Comparison of ENCODE assay signal across 27 mouse cellular contexts in genomic region chr16:87610142-87610541, GRCm38 (mm10). TPM values are rescaled to one million over a fixed set of nuclear protein-coding genes. Genes with fewer than 3 reads are reported as not detected.
DNase-seq lines count a peak whose midpoint lies in the region; ATAC-seq and TF ChIP-seq lines count a peak whose summit lies in the region.
"Had no signal": no experiment of that assay in that cellular context is flagged by ENCODE, and none has a peak within 500 bp of the region (broad histone marks: within the 10 kb centered on the region; RNA-seq: fewer than 3 reads in every experiment).

No protein-coding gene starts in this region.

- no peak for TF ChIP-seq CTCF in liver, postnatal 0 days (IDR thresholded peaks at IDR 0.05; ENCODE audit: low read depth)
- TF ChIP-seq CTCF in small intestine, adult 2 months (IDR thresholded peaks at IDR 0.05; ENCODE audit: extremely low read depth, insufficient read length, insufficient replicate concordance, low read depth, low read length) = no peak

- H3K4me3 ChIP-seq in liver, postnatal 0 days (ENCODE audit: low read depth, low read length) = no peak overlapping the region
- H3K4me3 ChIP-seq in intestine, embryonic 16.5 days (ENCODE audit: low read length) = no peak overlapping the region
- no peak overlapping the region for H3K4me3 ChIP-seq in small intestine, adult 2 months (ENCODE audit: low read depth, low read length)
- H3K4me3 ChIP-seq in hindbrain, embryonic 13.5 days = no peak overlapping the region
- H3K4me3 ChIP-seq: embryonic facial prominence, embryonic 15.5 days; forebrain, embryonic 15.5 days; limb, embryonic 10.5 days; liver, embryonic 12.5 days; megakaryocyte, embryonic 14.5 days; neural tube, embryonic 13.5 days had no signal

- H3K36me3 ChIP-seq in liver, postnatal 0 days (replicated peaks; ENCODE audit: insufficient read depth, low read length) = no peaks in the 10 kb centered on the region
- no peaks in the 10 kb centered on the region for H3K36me3 ChIP-seq in intestine, embryonic 16.5 days (ENCODE audit: control insufficient read depth, insufficient read depth, low read length)
- H3K36me3 ChIP-seq in small intestine, adult 2 months (ENCODE audit: control insufficient read depth, insufficient read depth, low read length) = no peaks in the 10 kb centered on the region
- no peaks in the 10 kb centered on the region for H3K36me3 ChIP-seq in hindbrain, embryonic 13.5 days
- H3K36me3 ChIP-seq: embryonic facial prominence, embryonic 15.5 days; forebrain, embryonic 15.5 days; limb, embryonic 10.5 days; liver, embryonic 12.5 days; neural tube, embryonic 13.5 days had no signal

- DNase-seq in kidney, adult 11 months = peak; percentile 47
- DNase-seq in kidney, postnatal 4 days = no peak
- DNase-seq in liver, postnatal 0 days = no peak
- DNase-seq in liver = no peak
- no peak for DNase-seq in layer of hippocampus, adult 8-10 months (ENCODE audit: low spot score in 2 of 2)
- DNase-seq: adrenal gland, postnatal 25 days; cerebellum, adult 9-10 months; gastrocnemius, postnatal 10 days; heart, adult 18-20 months; heart, postnatal 36 days; lung, embryonic 14.5 days; lung, postnatal 36 days; midbrain, embryonic 14.5 days; right cerebral cortex, postnatal 4 days; thymus, adult 18-20 months; thymus, postnatal 36 days had no signal

- ATAC-seq in liver, postnatal 0 days = no peak
- ATAC-seq in intestine, embryonic 16.5 days = peak; percentile 59
- no peak for ATAC-seq in hindbrain, embryonic 13.5 days (ENCODE audit: low FRiP score)
- ATAC-seq: forebrain, embryonic 15.5 days; inflammation-experienced regulatory T-cells, adult 6 months; liver, embryonic 12.5 days had no signal

- peaks cover 6% of the 10 kb centered on the region; the same call in 1 of the 2 replicates for H3K4me1 ChIP-seq in liver, postnatal 0 days (ENCODE audit: insufficient read depth)
- no peaks in the 10 kb centered on the region for H3K4me1 ChIP-seq in intestine, embryonic 16.5 days (ENCODE audit: control insufficient read depth, insufficient read depth, low read length)
- peaks cover 8% of the 10 kb centered on the region for H3K4me1 ChIP-seq in small intestine, adult 2 months (ENCODE audit: control insufficient read depth, insufficient read depth, insufficient read length, low read length)
- no peaks in the 10 kb centered on the region for H3K4me1 ChIP-seq in hindbrain, embryonic 13.5 days (replicated peaks)
- H3K4me1 ChIP-seq: embryonic facial prominence, embryonic 15.5 days; forebrain, embryonic 15.5 days; limb, embryonic 10.5 days; neural tube, embryonic 13.5 days had no signal

- no peak for TF ChIP-seq EP300 in liver, postnatal 0 days (IDR thresholded peaks at IDR 0.05; ENCODE audit: low read depth)

- WGBS in liver, postnatal 0 days (ENCODE audit: insufficient replicate concordance) = 73% methylated on average over 5 of the region's 5 CpGs
- 79% methylated on average over 5 of the region's 5 CpGs for WGBS in intestine, embryonic 16.5 days
- WGBS in small intestine, adult 2 months = 56% methylated on average over 5 of the region's 5 CpGs
- 90% methylated on average over 5 of the region's 5 CpGs for WGBS in hindbrain, embryonic 13.5 days

- no peak for TF ChIP-seq POLR2A in small intestine, adult 2 months (IDR thresholded peaks at IDR 0.05; ENCODE audit: low read depth, low read length)

- H3K9ac ChIP-seq in liver, postnatal 0 days (replicated peaks) = no peak overlapping the region
- no peak overlapping the region for H3K9ac ChIP-seq in intestine, embryonic 16.5 days (ENCODE audit: low read depth, low read length)
- no peak overlapping the region for H3K9ac ChIP-seq in hindbrain, embryonic 13.5 days
- H3K9ac ChIP-seq: embryonic facial prominence, embryonic 15.5 days; forebrain, embryonic 15.5 days; hindbrain, embryonic 14.5 days; liver, embryonic 12.5 days; lung, embryonic 14.5 days; neural tube, embryonic 13.5 days had no signal

- H3K4me2 ChIP-seq in liver, postnatal 0 days (ENCODE audit: low read depth, low read length) = no peak overlapping the region
- no peak overlapping the region for H3K4me2 ChIP-seq in intestine, embryonic 16.5 days (ENCODE audit: low read depth, low read length)
- H3K4me2 ChIP-seq in hindbrain, embryonic 13.5 days = no peak overlapping the region
- H3K4me2 ChIP-seq: embryonic facial prominence, embryonic 15.5 days; forebrain, embryonic 15.5 days; hindbrain, embryonic 14.5 days; liver, embryonic 12.5 days; lung, embryonic 14.5 days; neural tube, embryonic 13.5 days had no signal

- H3K27ac ChIP-seq in liver, postnatal 0 days (ENCODE audit: low read depth) = peak overlapping the region; percentile 97
- no peak overlapping the region for H3K27ac ChIP-seq in intestine, embryonic 16.5 days (ENCODE audit: low read length)
- H3K27ac ChIP-seq in small intestine, adult 2 months (ENCODE audit: insufficient read depth, low read depth, low read length) = peak overlapping the region; percentile 66
- H3K27ac ChIP-seq in hindbrain, embryonic 13.5 days = no peak overlapping the region
- H3K27ac ChIP-seq: embryonic facial prominence, embryonic 15.5 days; forebrain, embryonic 15.5 days; hindbrain, embryonic 14.5 days; limb, embryonic 10.5 days; liver, embryonic 12.5 days; neural tube, embryonic 13.5 days had no signal

- no peaks in the 10 kb centered on the region for H3K27me3 ChIP-seq in liver, postnatal 0 days (ENCODE audit: insufficient read depth, low read length)
- H3K27me3 ChIP-seq in intestine, embryonic 16.5 days (replicated peaks; ENCODE audit: control insufficient read depth, insufficient read depth, low read length) = no peaks in the 10 kb centered on the region
- H3K27me3 ChIP-seq in small intestine, adult 2 months (ENCODE audit: control insufficient read depth, insufficient read depth, low read length) = no peaks in the 10 kb centered on the region
- H3K27me3 ChIP-seq in hindbrain, embryonic 13.5 days = no peaks in the 10 kb centered on the region
- H3K27me3 ChIP-seq: embryonic facial prominence, embryonic 15.5 days; forebrain, embryonic 15.5 days; liver, embryonic 12.5 days; megakaryocyte, embryonic 14.5 days; neural tube, embryonic 13.5 days had no signal

- H3K9me3 ChIP-seq in liver, postnatal 0 days (ENCODE audit: low read length) = no peaks in the 10 kb centered on the region
- no peaks in the 10 kb centered on the region for H3K9me3 ChIP-seq in intestine, embryonic 16.5 days (ENCODE audit: control insufficient read depth, low read length)
- no peaks in the 10 kb centered on the region for H3K9me3 ChIP-seq in hindbrain, embryonic 13.5 days
- H3K9me3 ChIP-seq: embryonic facial prominence, embryonic 15.5 days; forebrain, embryonic 15.5 days; limb, embryonic 10.5 days; liver, embryonic 12.5 days; megakaryocyte, embryonic 14.5 days; neural tube, embryonic 13.5 days had no signal

RNA-seq across cellular contexts. Expression of gene Map3k7cl, which starts 57.0 kb away (rescaled TPM):
- polyA plus RNA-seq in liver, postnatal 0 days (2015; fragmentation: Nextera tagmentation; extraction: Ambion mirVana) = 0.08 TPM in 1 of 2 replicates, not detected in the other
- 0.21 and 0.44 TPM in 2 replicates for polyA plus RNA-seq in intestine, embryonic 16.5 days (2015; fragmentation: Nextera tagmentation; extraction: Ambion mirVana)
- polyA plus RNA-seq in small intestine, adult 2 months (2012; rRNA removed) = 0.19 and 0.39 TPM in 2 replicates
- 0.10 TPM in 1 of 2 replicates, not detected in the other for polyA plus RNA-seq in hindbrain, embryonic 13.5 days (2015; fragmentation: Nextera tagmentation; extraction: Ambion mirVana)
- under 1 TPM; 0.25 to 0.47 (median 0.38) TPM for total RNA-seq in layer of hippocampus, adult 8-10 months (2022)
- polyA plus RNA-seq: forebrain, embryonic 15.5 days; inflammation-experienced regulatory T-cells, adult 6 months; limb, embryonic 10.5 days; liver, embryonic 12.5 days; midbrain, embryonic 14.5 days; neural tube, embryonic 13.5 days had no signal

Comparison
In these comparisons a context has a peak if more than half of its experiments do, and no peak if none do; other contexts are left out.
1. H3K27ac ChIP-seq: peak in liver, postnatal 0 days (single experiment) and small intestine, adult 2 months (single experiment); none in intestine, embryonic 16.5 days (single experiment) and hindbrain, embryonic 13.5 days (single experiment).